14 mouse cellular contexts compared by ENCODE assay signal in the genomic region with DNA sequence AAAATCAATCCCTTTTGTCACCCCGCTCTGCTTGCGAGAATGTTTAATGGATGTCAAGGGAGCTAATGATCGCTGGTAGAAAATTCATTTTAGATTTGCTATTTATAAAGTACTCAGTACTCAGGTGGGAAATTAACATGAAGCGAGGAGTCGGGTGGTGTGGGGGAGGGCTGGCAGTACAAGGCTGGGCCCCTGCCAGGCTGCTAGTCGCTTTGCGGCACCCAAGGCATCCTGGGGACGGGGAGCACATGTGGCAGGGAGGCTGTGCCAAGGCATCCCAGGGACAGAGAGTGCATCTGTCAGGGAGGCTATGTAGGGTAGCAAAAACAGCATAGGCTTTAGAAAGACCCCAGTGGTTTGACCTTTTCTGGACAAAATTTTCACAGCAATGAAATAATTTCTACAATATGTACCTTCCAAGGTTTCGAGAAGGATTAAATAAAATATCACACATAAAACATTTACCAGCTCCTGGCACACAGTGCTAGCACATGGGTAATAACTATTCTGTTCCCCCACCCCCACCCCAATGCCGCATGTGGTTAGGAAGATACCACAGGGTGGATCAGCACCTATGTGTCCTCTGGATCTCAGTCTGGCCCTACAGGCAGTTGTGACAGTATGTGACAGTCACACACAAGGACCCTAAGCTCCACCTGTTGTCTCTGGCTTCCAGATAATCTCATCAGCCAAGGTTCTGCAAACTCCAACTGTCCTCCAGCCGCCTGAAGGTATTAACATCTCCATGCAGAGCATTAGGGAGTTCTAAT. TPM values are rescaled to one million over a fixed set of nuclear protein-coding genes. Genes with fewer than 3 reads are reported as not detected.
DNase-seq lines count a peak whose midpoint lies in the region; ATAC-seq and TF ChIP-seq lines count a peak whose summit lies in the region.
"Had no signal": no experiment of that assay in that cellular context is flagged by ENCODE, and none has a peak within 500 bp of the region (broad histone marks: within the 10 kb centered on the region; RNA-seq: fewer than 3 reads in every experiment).

No protein-coding gene starts in this region.

- no peak overlapping the region for H3K4me3 ChIP-seq in heart, embryonic 16.5 days (ENCODE audit: low read length)
- H3K4me3 ChIP-seq in midbrain, embryonic 15.5 days = no peak overlapping the region
- H3K4me3 ChIP-seq in midbrain, embryonic 11.5 days (ENCODE audit: low read depth, low read length) = no peak overlapping the region
- no peak overlapping the region for H3K4me3 ChIP-seq in layer of hippocampus, adult 2 months
- H3K4me3 ChIP-seq: neural tube, embryonic 12.5 days had no signal

- TF ChIP-seq CTCF in layer of hippocampus, adult 2 months (conservative IDR thresholded peaks at IDR 0.05) = no peak

- 57% methylated on average over 11 of the region's 11 CpGs for WGBS in heart, embryonic 16.5 days
- WGBS in midbrain, embryonic 15.5 days = 42% methylated on average over 11 of the region's 11 CpGs
- 65% methylated on average over 11 of the region's 11 CpGs for WGBS in midbrain, embryonic 11.5 days

- H3K4me1 ChIP-seq in heart, embryonic 16.5 days (ENCODE audit: control insufficient read depth, insufficient read depth, low read length) = no peaks in the 10 kb centered on the region
- peaks cover 29% of the 10 kb centered on the region for H3K4me1 ChIP-seq in midbrain, embryonic 15.5 days
- H3K4me1 ChIP-seq in midbrain, embryonic 11.5 days (ENCODE audit: control insufficient read depth, insufficient read depth, low read length) = peaks cover 6% of the 10 kb centered on the region; the same call in 1 of the 2 replicates
- H3K4me1 ChIP-seq: neural tube, embryonic 12.5 days had no signal

- no peak for DNase-seq in heart, adult 8-10 months (ENCODE audit: low spot score)
- no peak for DNase-seq in midbrain, embryonic 11.5 days (ENCODE audit: low spot score, missing footprints)
- peak; percentile 29 to 31 for DNase-seq in layer of hippocampus, adult 2 months (ENCODE audit: low spot score in 2 of 2)
- DNase-seq in right cerebral cortex, postnatal 4 days = peak; percentile 50
- DNase-seq in thymus, postnatal 4 days = no peak
- DNase-seq: adrenal gland, postnatal 36 days; cerebellum, adult 9-11 months; gastrocnemius, postnatal 25 days; lung, adult 18-20 months had no signal

- H3K27me3 ChIP-seq in heart, embryonic 16.5 days (ENCODE audit: control insufficient read depth, insufficient read depth, low read length) = no peaks in the 10 kb centered on the region
- H3K27me3 ChIP-seq in midbrain, embryonic 15.5 days (replicated peaks) = no peaks in the 10 kb centered on the region
- H3K27me3 ChIP-seq in midbrain, embryonic 11.5 days (ENCODE audit: control insufficient read depth, insufficient read depth, low read length) = peaks cover 3% of the 10 kb centered on the region; the same call in 1 of the 2 replicates
- H3K27me3 ChIP-seq: embryonic facial prominence, embryonic 15.5 days; neural tube, embryonic 12.5 days had no signal

- H3K9ac ChIP-seq in heart, embryonic 16.5 days (ENCODE audit: low read length) = no peak overlapping the region
- H3K9ac ChIP-seq in midbrain, embryonic 15.5 days = no peak overlapping the region
- no peak overlapping the region for H3K9ac ChIP-seq in midbrain, embryonic 11.5 days (ENCODE audit: low read length)
- H3K9ac ChIP-seq: embryonic facial prominence, embryonic 15.5 days; neural tube, embryonic 12.5 days had no signal

- H3K36me3 ChIP-seq in heart, embryonic 16.5 days (ENCODE audit: control insufficient read depth, insufficient read depth) = no peaks in the 10 kb centered on the region
- no peaks in the 10 kb centered on the region for H3K36me3 ChIP-seq in midbrain, embryonic 15.5 days (replicated peaks)
- no peaks in the 10 kb centered on the region for H3K36me3 ChIP-seq in midbrain, embryonic 11.5 days (ENCODE audit: control insufficient read depth, insufficient read depth, low read length)
- H3K36me3 ChIP-seq: embryonic facial prominence, embryonic 15.5 days; neural tube, embryonic 12.5 days had no signal

- no peak overlapping the region for H3K27ac ChIP-seq in heart, embryonic 16.5 days (ENCODE audit: low read length)
- H3K27ac ChIP-seq in midbrain, embryonic 15.5 days = no peak overlapping the region
- H3K27ac ChIP-seq in midbrain, embryonic 11.5 days (ENCODE audit: low read depth, low read length) = no peak overlapping the region
- H3K27ac ChIP-seq in layer of hippocampus, adult 2 months = no peak overlapping the region
- H3K27ac ChIP-seq: embryonic facial prominence, embryonic 15.5 days; neural tube, embryonic 12.5 days had no signal

- H3K4me2 ChIP-seq in heart, embryonic 16.5 days (ENCODE audit: low read depth, low read length) = no peak overlapping the region
- no peak overlapping the region for H3K4me2 ChIP-seq in midbrain, embryonic 15.5 days
- no peak overlapping the region for H3K4me2 ChIP-seq in midbrain, embryonic 11.5 days
- H3K4me2 ChIP-seq: neural tube, embryonic 12.5 days had no signal

- H3K9me3 ChIP-seq in heart, embryonic 16.5 days (replicated peaks; ENCODE audit: control insufficient read depth, low read length) = no peaks in the 10 kb centered on the region
- H3K9me3 ChIP-seq in midbrain, embryonic 15.5 days = no peaks in the 10 kb centered on the region
- H3K9me3 ChIP-seq in midbrain, embryonic 11.5 days (ENCODE audit: control insufficient read depth, low read length) = no peaks in the 10 kb centered on the region
- H3K9me3 ChIP-seq: embryonic facial prominence, embryonic 15.5 days; neural tube, embryonic 12.5 days had no signal

- 0 out of 2 replicates have a peak, but pooled peaks have one; percentile 65 for ATAC-seq in heart, embryonic 16.5 days (replicated peaks; ENCODE audit: extremely low read depth, insufficient read depth, low FRiP score)
- peak; percentile 32; the same call in 1 of the 2 replicates for ATAC-seq in midbrain, embryonic 15.5 days (replicated peaks)
- no peak for ATAC-seq in midbrain, embryonic 11.5 days (ENCODE audit: low FRiP score)

RNA-seq across cellular contexts. Expression of a gene that starts 20.6 kb away (rescaled TPM):
- polyA plus RNA-seq in heart, embryonic 16.5 days (2015; fragmentation: Nextera tagmentation; extraction: Ambion mirVana) = 23.6 and 27.3 TPM in 2 replicates
- total RNA-seq in heart, adult 8-10 months (2022) = 1 to 10 TPM; 1.3 to 2.6 (median 2.1) TPM
- polyA plus RNA-seq in midbrain, embryonic 15.5 days (2015; fragmentation: Nextera tagmentation; extraction: Ambion mirVana) = 230 and 246 TPM in 2 replicates
- 14.1 and 19.7 TPM in 2 replicates for polyA plus RNA-seq in midbrain, embryonic 11.5 days (2014; fragmentation: Nextera tagmentation; extraction: Ambion mirVana)
- total RNA-seq in layer of hippocampus, adult 2 months (2021) = 100 to 1,000 TPM; 132 to 141 TPM
- total RNA-seq: megakaryocyte, adult 5-6 weeks had no signal

Comparison
In these comparisons a context has a peak if more than half of its experiments do, and no peak if none do; other contexts are left out.
1. DNase-seq: peak in layer of hippocampus, adult 2 months (2 of 2) and right cerebral cortex, postnatal 4 days (single experiment); none in heart, adult 8-10 months (single experiment), midbrain, embryonic 11.5 days (single experiment) and thymus, postnatal 4 days (single experiment).